Mouse (Mus musculus) midbrain, embryonic 10.5 days (tissue): ENCODE measurements at regions not wholly inside any gene's neighbourhood (a gene's known extent, or its start where the extent isn't known, plus 50 kb on each side); places are given as distances from the start of the nearest gene placed in this dataset.
"Not testable (repeated sequence)": the region's sequence is repeated elsewhere in the genome, so short reads cannot be mapped to it uniquely, and the experiment has no call there.

Experiments
- DNase-seq: peaks from one replicate; pipeline ENCODE4 v3.0.0-alpha.2; 2017; ENCODE audit warnings: low spot score
- H3K27ac ChIP-seq: fragments of 300-500 bp; sonication (generic); replicated peaks from 2 replicates; pipeline ENCODE4 v1.5.1; 2016; ENCODE audit warnings: mild to moderate bottlenecking
- H3K27me3 ChIP-seq: fragments of 300-500 bp; sonication (generic); 2 replicates; pipeline ENCODE4 v1.6.1; 2016; ENCODE audit warnings: low read depth, mild to moderate bottlenecking; ENCODE audit not compliant: poor library complexity, severe bottlenecking
- H3K36me3 ChIP-seq: fragments of 300-500 bp; sonication (generic); 2 replicates; pipeline ENCODE4 v1.6.1; 2016; ENCODE audit warnings: mild to moderate bottlenecking, moderate library complexity
- H3K4me1 ChIP-seq: fragments of 300-500 bp; sonication (generic); 2 replicates; pipeline ENCODE4 v1.6.1; 2016
- H3K4me3 ChIP-seq: fragments of 300-500 bp; sonication (generic); 2 replicates; pipeline ENCODE4 v1.5.1; 2016; ENCODE audit warnings: mild to moderate bottlenecking, moderate library complexity
- H3K9me3 ChIP-seq: fragments of 300-500 bp; sonication (generic); replicated peaks from 2 replicates; pipeline ENCODE4 v1.6.1; 2016; ENCODE audit warnings: mild to moderate bottlenecking
- WGBS: fragments of 180-500 bp; shearing (Covaris S2); methylation state at CpG from one replicate; pipeline ENCODE4 v1.1.7; 2016; 5-methylcytosine and 5-hydroxymethylcytosine counted together

DNA sequence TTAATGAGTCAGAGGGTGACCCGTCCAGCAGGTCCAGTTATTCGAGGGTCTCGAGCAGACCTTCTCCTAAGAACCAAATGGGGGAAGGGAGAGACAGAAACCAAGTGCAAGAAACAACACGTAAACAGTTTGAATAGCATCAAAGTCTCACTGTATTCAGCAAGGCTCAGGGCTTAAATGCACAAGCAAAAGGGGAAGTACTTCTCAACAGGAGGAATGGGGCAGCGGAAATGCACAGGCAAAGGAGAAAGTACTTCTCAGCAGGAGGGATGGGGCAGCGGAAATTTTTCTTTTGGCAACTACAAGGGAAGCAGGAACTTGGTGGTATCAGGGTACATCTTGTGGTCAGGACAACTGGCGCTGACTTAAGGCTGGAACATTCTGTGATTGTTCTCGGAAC is 330.6 kb downstream of the 9430069I07Rik start:
- H3K4me1 ChIP-seq, H3K4me3 ChIP-seq, H3K36me3 ChIP-seq, H3K27me3 ChIP-seq, DNase-seq, H3K9me3 ChIP-seq, H3K27ac ChIP-seq: not testable (repeated sequence)
- 88% methylated on average over 8 of the region's 8 CpGs for WGBS

DNA sequence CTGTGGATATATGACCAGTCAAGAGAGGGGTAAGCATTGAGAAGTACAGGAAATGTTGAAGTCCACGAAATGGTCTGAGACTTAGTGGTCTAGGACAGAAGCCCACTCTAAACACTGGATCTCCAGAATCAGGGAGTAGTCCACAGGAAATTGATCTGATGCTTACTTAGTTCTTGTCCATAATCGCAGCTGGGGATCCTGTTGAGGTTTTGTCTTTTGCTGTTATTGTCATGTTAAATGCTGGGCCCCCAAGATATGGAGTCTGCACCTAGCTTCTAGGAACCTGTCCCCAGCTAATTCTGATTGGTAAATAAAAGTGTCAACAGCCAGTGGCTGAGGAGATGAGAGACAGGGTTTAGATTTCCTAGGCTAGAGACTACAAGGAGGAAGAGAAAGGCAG is 332.3 kb downstream of the 9430069I07Rik start:
- H3K4me3 ChIP-seq = no peak overlapping the region
- H3K36me3 ChIP-seq = no peaks in the 10 kb centered on the region
- DNase-seq = no peak
- 92% methylated on average over 2 of the region's 2 CpGs for WGBS
- peaks cover 6% of the 10 kb centered on the region for H3K4me1 ChIP-seq
- no peaks in the 10 kb centered on the region for H3K9me3 ChIP-seq
- no peaks in the 10 kb centered on the region for H3K27me3 ChIP-seq
- no peak overlapping the region for H3K27ac ChIP-seq

DNA sequence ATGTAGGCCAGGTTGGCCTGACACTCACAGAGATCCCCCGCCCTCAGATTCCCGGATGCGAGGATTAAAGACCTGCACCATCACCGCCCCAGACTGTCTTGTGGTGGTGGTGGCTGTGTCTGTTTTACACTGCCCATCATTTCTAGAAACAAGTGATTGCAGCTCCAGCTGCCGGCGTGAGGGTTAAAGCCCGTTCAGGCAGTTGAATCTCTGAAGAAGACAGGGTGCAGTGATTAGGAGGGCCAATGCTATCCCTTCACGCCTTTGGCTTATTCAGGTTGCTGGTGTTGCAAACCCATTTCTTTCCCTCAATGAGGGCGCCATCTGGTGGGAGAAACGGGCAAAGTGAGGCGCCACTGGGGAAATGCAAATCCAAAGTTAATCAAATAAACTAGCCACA is 335.8 kb downstream of the 9430069I07Rik start:
- peaks cover 3% of the 10 kb centered on the region; the same call in 1 of the 2 replicates for H3K4me1 ChIP-seq
- no peak overlapping the region for H3K4me3 ChIP-seq
- peak; percentile 70 for DNase-seq
- H3K27me3 ChIP-seq = no peaks in the 10 kb centered on the region
- H3K9me3 ChIP-seq = no peaks in the 10 kb centered on the region
- H3K27ac ChIP-seq = no peak overlapping the region
- no peaks in the 10 kb centered on the region for H3K36me3 ChIP-seq
- 30% methylated on average over 11 of the region's 11 CpGs for WGBS

DNA sequence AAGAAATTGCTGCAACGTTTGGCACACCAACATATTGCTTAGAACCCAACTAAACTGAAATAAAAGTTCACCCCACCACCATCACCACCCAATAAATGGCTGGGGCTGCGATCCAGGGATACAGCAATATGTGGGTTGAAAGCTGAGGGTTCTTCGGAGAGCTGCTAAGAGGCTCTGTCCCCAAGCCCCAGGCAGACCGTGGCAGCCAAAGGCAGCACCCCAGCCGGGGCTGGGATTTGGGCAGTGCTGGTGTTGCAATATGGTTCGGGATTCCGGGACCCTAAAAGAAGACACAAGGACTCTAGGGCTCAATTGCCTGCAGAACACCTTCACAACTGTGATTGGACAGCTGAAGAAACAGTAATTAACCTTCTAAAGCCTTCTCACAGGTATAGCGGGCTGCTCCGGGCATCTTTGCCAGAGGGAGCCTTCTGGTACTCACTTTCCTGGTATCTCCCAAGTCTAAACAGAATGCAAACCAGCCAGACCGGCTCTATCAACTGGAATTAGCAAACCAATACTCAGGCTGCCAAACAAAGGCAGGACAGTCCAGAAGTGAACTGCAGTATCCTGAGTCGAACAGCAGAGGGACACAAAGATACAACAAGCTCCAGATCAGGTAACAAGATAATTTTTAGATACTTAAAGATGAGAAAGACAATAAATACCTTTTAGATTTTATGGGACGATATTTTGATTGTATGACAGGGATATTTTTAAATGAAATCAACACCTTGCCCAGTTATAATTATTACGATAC is 341.1 kb downstream of the 9430069I07Rik start:
- Histone ChIP-seq H3K4me3 (no peak overlapping the region), H3K36me3 (no peaks in the 10 kb centered on the region), H3K27me3 (no peaks in the 10 kb centered on the region), H3K9me3 (no peaks in the 10 kb centered on the region), H3K4me1 (no peaks in the 10 kb centered on the region; the same call in 1 of the 2 replicates), H3K27ac (peak overlapping the region; percentile 46; the same call in 1 of the 2 replicates)
- DNase-seq = peak; percentile 37
- 50% methylated on average over 13 of the region's 13 CpGs for WGBS

DNA sequence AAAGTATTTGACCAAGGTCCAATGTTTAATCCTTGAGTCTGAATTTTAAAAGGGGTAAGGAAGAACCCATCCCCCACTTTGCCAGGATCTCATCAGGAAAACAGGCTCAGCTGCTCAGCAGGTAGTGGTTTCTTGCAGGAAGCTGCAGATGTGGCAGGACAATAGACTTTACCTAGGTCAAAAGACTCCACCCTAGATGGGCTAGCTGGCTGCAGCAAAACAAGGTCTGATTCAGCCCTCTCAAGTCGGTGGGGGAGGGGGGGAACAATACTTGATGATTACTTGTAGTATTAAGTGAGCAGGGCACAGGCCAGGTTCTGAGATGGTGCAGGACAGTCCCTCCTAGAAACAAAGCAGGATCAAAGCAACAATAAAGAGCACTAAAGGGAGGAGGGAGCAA is 349.1 kb downstream of the 9430069I07Rik start:
- no peaks in the 10 kb centered on the region for H3K36me3 ChIP-seq
- WGBS = 46% methylated on average over 1 of the region's 1 CpGs
- no peak overlapping the region for H3K4me3 ChIP-seq
- H3K27me3 ChIP-seq = no peaks in the 10 kb centered on the region
- no peak overlapping the region for H3K27ac ChIP-seq
- no peak for DNase-seq
- no peaks in the 10 kb centered on the region for H3K4me1 ChIP-seq
- no peaks in the 10 kb centered on the region for H3K9me3 ChIP-seq

DNA sequence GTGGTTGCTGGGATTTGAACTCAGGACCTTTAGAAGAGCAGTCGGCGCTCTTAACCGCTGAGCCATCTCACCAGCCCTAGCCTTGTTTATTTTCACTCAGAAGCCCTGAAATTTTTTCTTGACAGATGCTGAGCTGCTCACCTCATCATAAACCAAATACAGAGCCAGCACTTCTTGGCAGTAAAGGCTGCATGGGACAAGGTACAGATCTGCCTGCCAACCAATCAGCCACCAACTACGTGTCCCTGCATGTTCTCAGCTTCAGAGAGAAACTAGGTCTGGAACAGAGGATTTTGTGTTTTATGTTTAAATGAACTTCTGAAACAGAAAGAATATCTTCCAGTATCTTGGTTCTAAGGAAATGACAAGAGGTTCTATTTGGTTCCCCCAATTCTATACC is 365.3 kb downstream of the 9430069I07Rik start:
- no peak overlapping the region for H3K4me3 ChIP-seq
- WGBS = 93% methylated on average over 4 of the region's 4 CpGs
- no peak overlapping the region for H3K27ac ChIP-seq
- no peaks in the 10 kb centered on the region for H3K9me3 ChIP-seq
- no peaks in the 10 kb centered on the region for H3K36me3 ChIP-seq
- no peaks in the 10 kb centered on the region for H3K27me3 ChIP-seq
- DNase-seq = no peak
- no peaks in the 10 kb centered on the region for H3K4me1 ChIP-seq

DNA sequence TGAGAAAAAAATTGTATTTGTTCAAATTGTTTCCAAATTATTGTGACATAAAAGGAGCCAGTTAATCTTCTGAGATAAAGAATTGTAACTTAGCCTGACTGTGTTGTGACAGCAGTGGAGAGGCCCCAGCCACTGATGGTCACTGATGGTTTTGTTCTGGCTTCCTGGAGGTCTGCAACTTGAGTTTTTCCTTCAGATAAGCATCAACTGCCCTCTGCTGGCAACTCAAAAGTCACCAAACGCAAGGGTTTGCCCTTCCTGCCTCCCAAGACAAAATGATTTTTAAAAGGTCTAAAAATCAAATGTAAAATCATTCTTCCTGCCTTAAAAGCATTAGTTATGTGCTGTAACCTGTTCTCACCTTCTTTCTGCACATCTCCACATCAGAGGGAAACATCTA is 382.6 kb downstream of the 9430069I07Rik start:
- H3K36me3 ChIP-seq = no peaks in the 10 kb centered on the region
- H3K27ac ChIP-seq = no peak overlapping the region
- no peak overlapping the region for H3K4me3 ChIP-seq
- no peaks in the 10 kb centered on the region for H3K9me3 ChIP-seq
- 40% methylated on average over 1 of the region's 1 CpGs for WGBS
- no peaks in the 10 kb centered on the region for H3K4me1 ChIP-seq
- DNase-seq = no peak
- H3K27me3 ChIP-seq = no peaks in the 10 kb centered on the region

DNA sequence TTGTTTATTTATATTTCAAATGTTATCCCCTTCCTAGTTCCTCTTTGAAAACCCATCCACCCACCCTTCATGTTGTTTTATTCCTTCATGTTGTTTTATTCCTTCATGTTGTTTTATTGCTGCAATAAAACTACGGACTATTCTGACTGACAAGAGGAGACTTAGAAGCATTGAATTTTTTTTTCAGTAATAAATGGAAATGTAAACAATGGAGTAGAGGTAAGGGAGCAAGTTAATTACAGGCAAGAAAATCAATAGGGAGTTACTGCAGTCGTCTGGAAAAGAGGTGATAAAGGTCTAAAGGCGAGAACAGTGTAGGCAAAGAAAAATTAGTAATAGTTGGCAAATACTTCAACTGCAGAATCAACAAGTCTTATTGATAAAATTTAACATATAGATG is 384.2 kb downstream of the 9430069I07Rik start:
- H3K27ac ChIP-seq = no peak overlapping the region
- H3K9me3 ChIP-seq = no peaks in the 10 kb centered on the region
- H3K4me3 ChIP-seq = no peak overlapping the region
- no peak for DNase-seq
- WGBS = 82% methylated on average over 3 of the region's 3 CpGs
- no peaks in the 10 kb centered on the region for H3K36me3 ChIP-seq
- no peaks in the 10 kb centered on the region for H3K27me3 ChIP-seq
- H3K4me1 ChIP-seq = no peaks in the 10 kb centered on the region

DNA sequence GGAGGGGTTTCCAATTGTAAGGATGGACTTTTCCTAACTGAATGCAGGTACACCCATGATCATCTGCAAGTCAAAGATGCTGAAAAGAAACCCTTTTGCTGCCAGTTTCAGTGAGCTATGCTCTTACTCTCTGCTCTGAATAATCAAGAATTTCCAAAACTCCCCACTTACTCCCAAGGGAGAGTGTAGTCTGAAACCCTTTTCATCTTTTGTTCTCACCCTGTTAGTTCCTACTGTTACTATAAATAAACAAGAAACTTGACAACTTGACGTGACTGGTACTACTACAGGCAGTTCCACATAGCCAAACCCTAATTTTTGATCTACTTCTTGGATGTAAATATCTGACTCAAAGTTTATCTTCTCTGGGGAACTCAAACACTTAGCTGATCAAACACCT is 388.3 kb downstream of the 9430069I07Rik start:
- 51% methylated on average over 1 of the region's 1 CpGs for WGBS
- H3K27ac ChIP-seq = no peak overlapping the region
- no peak overlapping the region for H3K4me3 ChIP-seq

DNA sequence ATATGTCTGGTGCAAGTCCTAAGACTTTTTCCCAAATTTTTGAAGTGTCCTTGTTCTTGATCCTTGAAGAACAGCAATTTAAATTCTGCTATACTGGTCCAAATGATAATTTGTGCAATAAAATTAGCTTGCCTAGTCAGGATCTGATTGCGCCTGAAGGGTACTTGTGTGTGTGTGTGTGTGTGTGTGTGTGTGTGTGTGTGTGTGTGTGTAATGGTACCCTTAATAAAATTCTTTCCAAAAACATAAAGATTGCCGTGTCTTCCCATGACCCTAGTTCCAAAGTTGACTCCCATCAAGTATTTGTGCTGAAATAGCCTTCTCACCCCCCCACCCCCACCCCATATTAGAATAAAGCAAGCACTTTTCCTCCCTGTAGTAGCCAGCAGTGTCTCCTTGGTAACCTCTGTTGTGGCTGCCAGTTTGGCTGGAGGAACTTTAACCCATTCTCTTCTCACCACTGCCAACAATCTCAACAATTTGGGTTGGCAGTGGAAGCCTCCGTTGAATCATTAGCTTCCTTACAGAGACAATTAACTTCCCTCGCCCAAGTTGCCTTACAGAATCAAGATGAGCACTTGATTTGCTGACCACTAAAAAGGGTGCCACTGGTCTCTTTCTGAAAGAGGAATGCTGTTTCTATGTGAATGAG is 422.5 kb downstream of the 9430069I07Rik start:
- Histone ChIP-seq H3K4me3 (no peak overlapping the region), H3K27me3 (no peaks in the 10 kb centered on the region), H3K9me3 (peaks cover 12% of the 10 kb centered on the region; the same call in 1 of the 2 replicates), H3K27ac (no peak overlapping the region), H3K4me1 (no peaks in the 10 kb centered on the region), H3K36me3 (no peaks in the 10 kb centered on the region)
- DNase-seq = no peak
- 88% methylated on average over 4 of the region's 4 CpGs for WGBS

More for the DNA sequence above, 388.3 kb downstream of the 9430069I07Rik start:
- no peak for DNase-seq
- H3K36me3 ChIP-seq = no peaks in the 10 kb centered on the region
- H3K4me1 ChIP-seq = no peaks in the 10 kb centered on the region
- no peaks in the 10 kb centered on the region for H3K27me3 ChIP-seq
- H3K9me3 ChIP-seq = no peaks in the 10 kb centered on the region

DNA sequence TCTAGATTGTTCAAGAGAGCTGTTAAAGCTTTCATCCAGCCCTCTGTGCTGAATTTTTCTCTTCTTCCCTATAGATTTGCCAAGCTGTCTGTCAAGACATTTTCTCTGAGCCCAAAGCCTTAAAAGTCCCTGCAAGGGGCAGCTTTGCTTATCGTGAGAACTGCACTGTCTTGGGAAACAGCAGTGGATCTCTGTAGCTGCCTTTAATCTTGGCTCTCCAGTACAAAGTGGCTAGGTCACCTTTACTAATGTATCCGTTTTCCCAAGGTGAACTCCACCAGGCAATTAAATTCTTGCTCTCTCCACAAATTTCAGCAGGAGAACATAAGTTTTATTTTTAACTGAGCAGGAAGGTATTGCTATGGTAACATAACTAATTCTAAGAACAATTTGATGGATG is 431.2 kb downstream of the 9430069I07Rik start:
- H3K27me3 ChIP-seq = no peaks in the 10 kb centered on the region
- no peak for DNase-seq
- H3K4me3 ChIP-seq = no peak overlapping the region
- no peaks in the 10 kb centered on the region for H3K4me1 ChIP-seq
- WGBS = 72% methylated on average over 2 of the region's 2 CpGs
- no peaks in the 10 kb centered on the region for H3K36me3 ChIP-seq
- 0 out of 2 replicates have a peak, but pooled peaks cover 3% of the 10 kb centered on the region for H3K9me3 ChIP-seq
- no peak overlapping the region for H3K27ac ChIP-seq

DNA sequence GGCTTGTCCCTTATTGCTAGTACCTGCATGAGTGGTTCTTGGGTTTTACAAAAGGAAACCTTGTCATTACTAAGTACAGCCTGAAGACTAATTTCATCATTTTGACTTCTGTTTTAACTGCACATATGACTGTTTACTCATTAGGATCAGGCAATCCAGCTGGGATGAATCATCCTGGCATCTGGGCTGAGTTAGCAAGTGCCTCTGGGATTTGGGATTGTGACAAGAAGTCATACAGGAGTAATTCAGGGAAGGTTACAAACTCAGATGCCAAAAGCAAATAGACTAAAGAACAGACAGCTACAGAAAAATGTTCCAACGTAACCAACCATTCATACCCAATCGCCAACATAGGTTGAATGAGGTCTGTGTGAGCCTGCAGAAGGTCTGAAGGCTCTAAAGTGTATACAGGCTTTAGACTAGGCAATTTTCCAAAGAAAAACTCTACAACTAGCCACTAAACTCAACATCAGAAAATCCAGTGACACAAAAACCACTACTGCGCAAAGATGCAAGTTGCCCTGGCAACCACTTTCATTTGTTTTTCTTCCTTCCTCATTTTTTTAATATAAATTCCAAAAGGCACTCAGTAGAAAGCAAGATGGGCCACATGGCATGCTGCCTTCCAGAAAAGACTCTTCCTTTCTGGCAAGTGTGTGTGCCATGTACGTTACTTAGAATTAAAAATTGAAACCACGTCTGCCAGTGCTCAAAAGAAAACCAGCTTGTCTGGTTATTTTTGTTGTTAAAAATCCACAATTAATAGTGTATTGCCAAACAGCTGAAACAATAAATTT is 433.4 kb downstream of the 9430069I07Rik start:
- Histone ChIP-seq H3K27me3 (no peaks in the 10 kb centered on the region), H3K27ac (no peak overlapping the region), H3K36me3 (no peaks in the 10 kb centered on the region), H3K4me1 (no peaks in the 10 kb centered on the region), H3K4me3 (no peak overlapping the region), H3K9me3 (no peaks in the 10 kb centered on the region)
- WGBS = 82% methylated on average over 5 of the region's 5 CpGs
- no peak for DNase-seq

DNA sequence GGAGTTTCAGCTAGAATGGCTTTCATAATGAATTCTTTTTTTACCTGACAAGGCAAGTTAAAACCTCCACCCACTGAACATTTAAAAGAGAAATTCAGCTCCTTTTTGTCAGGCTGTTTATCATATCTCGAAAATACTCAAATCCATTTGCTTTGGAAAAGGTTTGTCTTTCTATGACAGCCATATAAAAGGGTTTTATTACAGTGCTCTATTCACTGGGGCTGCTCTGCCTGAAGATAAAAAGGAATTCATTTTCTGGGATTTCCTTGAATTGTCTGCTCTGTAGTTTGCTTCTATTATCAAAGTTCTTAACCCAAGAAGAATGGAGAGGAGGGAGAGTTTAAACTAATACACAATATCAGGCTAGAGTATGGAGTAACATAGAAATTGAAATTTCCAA is 442.8 kb downstream of the 9430069I07Rik start:
- DNase-seq = no peak
- H3K4me3 ChIP-seq = no peak overlapping the region
- H3K27ac ChIP-seq = no peak overlapping the region
- no peaks in the 10 kb centered on the region for H3K36me3 ChIP-seq
- no peaks in the 10 kb centered on the region for H3K9me3 ChIP-seq
- H3K4me1 ChIP-seq = no peaks in the 10 kb centered on the region
- H3K27me3 ChIP-seq = no peaks in the 10 kb centered on the region
- WGBS = 80% methylated on average over 1 of the region's 1 CpGs
